In the genomic region with DNA sequence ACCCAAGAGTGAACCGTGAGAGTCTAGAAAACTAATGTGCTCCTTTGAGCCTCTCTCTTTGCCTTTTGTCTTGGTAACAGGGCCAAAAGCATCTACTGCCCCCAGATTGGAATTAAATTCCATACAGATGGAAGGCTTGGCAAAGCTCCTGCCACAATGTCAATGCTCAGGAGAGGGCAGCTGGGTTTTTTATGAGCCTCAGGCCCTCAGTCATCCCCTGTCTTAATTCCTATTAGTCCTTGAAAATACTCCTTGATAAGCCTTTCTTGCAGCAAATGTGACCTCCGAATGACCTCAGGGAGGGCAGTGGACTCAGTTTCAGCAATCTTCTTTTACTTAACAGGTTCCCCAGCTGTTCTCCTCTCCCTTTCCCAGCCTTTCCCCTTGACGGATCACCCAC, we compare ENCODE assay signal across 17 mouse cellular contexts.
"Had no signal": no experiment of that assay in that cellular context is flagged by ENCODE, and none has a peak within 500 bp of the region (broad histone marks: within the 10 kb centered on the region; RNA-seq: fewer than 3 reads in every experiment).

No protein-coding gene starts in this region.

- H3K27me3 ChIP-seq: kidney, embryonic 15.5 days; limb, embryonic 12.5 days; midbrain, embryonic 15.5 days; neural tube, embryonic 12.5 days had no signal

- H3K9ac ChIP-seq: kidney, embryonic 15.5 days; limb, embryonic 12.5 days; liver, embryonic 14.5 days; midbrain, embryonic 15.5 days; neural tube, embryonic 12.5 days had no signal

- H3K9me3 ChIP-seq: kidney, embryonic 15.5 days; limb, embryonic 12.5 days; midbrain, embryonic 15.5 days; neural tube, embryonic 12.5 days had no signal

- H3K4me2 ChIP-seq: kidney, embryonic 15.5 days; limb, embryonic 12.5 days; midbrain, embryonic 11.5 days; midbrain, embryonic 15.5 days; neural tube, embryonic 12.5 days had no signal

- ATAC-seq: lung, postnatal 0 days; midbrain, embryonic 15.5 days had no signal

- DNase-seq: kidney, postnatal 25 days; layer of hippocampus, adult 9-11 months; layer of hippocampus, postnatal 36 days; lung, adult 18-20 months; lung, postnatal 4 days; retina, postnatal 1 day; right cerebral cortex, postnatal 4 days; spleen, adult 18-20 months; thymus, adult 18-20 months; thymus, postnatal 14 days had no signal

- H3K27ac ChIP-seq: kidney, embryonic 15.5 days; limb, embryonic 12.5 days; liver, embryonic 14.5 days; midbrain, embryonic 15.5 days; neural tube, embryonic 12.5 days had no signal

- H3K4me1 ChIP-seq: limb, embryonic 12.5 days; midbrain, embryonic 15.5 days; neural tube, embryonic 12.5 days had no signal

- H3K4me3 ChIP-seq: kidney, embryonic 15.5 days; limb, embryonic 12.5 days; midbrain, embryonic 15.5 days; neural tube, embryonic 12.5 days had no signal

- H3K36me3 ChIP-seq: kidney, embryonic 15.5 days; limb, embryonic 12.5 days; midbrain, embryonic 15.5 days; neural tube, embryonic 12.5 days had no signal
